Mouse (Mus musculus) urinary bladder, postnatal 4 days (tissue): ENCODE data around the gene Chst10.

Experiments
- DNase-seq, 2 experiments: peaks; one replicate each; pipeline ENCODE4 v3.0.0; 2021 to 2022; ENCODE audit warnings: low spot score in 2 of 2

Gene Chst10

DNA sequence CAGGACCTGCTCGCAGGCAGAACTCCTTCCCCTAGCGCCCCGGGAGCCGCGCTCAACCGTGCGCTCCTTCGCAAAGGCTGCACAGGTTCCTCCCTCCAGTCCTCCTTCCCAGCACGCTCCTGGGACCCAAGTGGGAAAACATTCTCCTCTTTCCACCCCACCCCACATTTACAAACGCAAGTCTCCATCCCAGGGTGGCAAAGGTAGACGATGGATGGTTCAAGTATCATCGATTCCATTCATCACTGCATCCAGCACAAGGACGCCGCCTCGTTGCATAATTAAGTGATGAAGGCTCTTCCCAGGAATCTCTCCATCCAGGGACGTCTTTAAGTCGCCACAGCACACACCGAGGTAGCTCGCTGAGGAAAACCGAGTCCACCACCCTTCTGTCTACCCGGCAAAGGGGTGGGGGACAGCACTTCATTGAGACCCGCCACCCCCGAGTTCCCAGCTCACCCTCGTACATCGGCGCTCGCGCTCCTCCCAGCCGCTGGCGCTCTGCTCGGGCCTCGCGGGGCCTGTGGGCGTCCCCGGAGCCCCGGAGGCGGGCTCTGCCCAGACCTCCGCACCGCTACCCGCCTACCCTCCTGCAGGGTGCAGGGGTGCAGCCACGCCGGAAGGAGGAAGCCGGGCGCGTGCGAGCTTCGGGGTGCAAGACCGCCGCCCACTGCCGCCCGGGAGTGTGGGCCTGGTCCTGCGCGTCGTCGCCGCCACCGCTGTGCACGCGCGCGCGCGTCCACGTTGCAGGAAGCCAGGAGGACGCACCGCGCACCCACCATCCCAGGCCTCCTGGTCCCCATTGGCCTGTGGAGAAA, at the start of gene Chst10:
Gene Chst10, minus strand, starts transcription at position 731 of the 818 bp plus-strand sequence.
- peak; percentile 60 to 71 for DNase-seq

DNA sequence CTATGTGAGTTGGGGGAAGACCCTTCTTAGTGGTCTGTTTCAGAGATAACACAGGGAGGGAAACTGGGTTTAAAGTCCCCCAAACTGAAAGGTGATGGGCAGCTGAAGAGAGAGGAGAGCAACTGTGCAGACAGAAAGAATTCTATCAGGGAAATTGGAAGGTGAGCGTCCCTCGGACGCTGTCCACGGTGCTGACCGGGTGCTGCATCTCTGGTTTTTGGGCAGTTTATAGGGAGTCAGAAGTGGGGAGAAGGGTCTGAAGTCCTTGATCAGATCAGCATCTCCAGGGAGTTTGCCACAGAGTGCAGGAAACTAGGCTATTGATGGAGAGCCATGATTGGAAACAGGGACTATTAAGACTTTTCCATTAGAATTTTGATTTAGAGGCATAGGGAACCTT, 41.6 kb upstream of the Chst10 start:
- no peak for DNase-seq

DNA sequence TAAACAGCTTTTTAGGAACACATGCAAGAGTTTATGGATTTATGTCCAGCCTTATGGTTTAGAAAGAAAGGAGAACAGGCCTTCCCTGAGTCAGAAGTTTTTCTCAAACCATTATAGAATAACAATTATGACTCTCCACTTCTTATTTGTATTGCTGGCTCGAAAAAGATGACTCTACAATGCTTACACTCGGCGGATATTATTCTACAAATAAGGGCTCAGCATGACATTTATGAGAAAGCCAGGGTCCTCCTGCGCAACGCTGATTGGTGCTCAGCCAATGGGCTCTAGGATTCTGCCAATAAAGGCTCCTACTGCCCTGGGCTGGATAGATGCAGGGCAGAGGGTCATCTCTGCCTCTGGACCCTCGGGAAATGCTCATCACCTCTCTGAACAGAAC, 40.9 kb upstream of the Chst10 start, which contains the start of gene Nms:
Gene Nms, plus strand, starts transcription at position 301 of the 400 bp plus-strand sequence.
- DNase-seq, result no peak

DNA sequence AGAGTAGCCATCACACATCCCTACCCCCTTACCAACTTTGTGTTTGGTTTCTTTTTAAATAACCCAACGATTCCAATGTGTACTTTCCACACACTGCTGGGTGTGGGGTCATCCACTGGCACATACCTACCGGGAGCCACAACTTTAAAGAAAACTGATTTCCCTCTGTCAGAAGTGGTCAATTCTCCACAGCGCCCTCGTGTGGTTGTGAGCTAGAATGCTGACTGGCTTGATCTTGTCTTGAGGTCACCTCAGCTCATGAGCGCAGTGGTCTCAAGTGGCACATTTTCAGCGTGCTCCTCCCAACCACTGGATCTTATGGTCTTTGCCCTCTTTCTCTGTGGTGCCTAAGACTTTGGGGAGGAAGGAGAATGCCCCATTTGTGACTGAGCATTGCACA, 38.8 kb upstream of the Chst10 start:
- no peak for DNase-seq

DNA sequence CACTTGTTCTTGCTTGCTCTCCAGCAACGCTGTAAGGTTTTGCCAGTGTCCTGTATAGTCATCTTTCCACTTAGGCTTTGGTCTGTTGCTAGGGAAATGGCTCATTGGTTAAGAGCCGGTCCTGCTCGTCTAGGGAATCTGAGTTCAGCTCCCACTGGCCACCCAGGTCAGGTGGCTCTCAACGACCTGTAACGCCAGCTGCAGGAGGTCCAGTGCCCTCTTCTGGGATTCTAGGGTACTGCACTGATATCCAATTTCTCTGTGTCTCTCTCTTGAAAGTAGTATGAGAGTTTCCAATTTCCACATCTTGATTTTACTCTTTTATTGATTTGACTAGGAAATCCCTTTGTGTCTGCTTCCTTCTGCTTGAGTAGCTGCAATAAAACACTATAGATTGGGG, 36.7 kb upstream of the Chst10 start:
- DNase-seq, result no peak

DNA sequence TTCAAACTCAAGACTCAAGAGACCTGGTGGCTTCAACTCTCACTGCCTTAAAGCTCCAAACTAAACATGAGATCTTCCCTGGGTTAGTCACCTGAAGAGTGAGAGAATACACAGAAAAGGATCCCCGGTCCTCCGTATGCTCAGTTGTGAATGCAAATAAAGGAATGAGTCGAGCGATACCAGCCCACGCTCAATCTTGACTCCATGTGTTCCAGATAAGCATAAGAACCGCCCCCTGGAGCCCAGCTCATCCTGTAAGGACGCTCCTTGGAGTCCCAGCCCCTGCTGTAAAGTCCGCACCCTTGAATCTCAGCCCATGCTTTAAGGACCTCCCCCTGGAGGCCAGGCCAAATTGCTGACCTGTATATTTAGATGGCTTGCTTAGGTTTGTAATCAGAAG, 32.8 kb upstream of the Chst10 start:
- no peak for DNase-seq

DNA sequence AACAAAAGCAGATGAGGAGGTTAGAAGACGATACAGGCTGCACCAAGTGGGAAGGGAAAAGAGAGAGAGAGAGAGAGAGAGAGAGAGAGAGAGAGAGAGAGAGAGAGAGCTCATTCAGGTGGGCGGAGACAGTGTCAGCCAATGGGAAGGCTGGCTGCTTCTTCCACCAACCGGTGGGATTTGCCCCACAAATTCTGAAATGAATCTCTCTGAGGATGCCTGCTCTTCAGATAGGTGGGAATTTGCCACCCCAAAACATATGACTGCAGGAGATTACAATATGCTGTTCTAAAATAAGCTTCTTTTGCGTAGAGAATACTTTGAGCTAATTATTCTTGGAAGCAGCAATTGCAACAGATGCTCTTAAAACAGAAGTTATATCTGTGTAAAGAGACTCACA, 31.5 kb upstream of the Chst10 start:
- DNase-seq, result no peak

DNA sequence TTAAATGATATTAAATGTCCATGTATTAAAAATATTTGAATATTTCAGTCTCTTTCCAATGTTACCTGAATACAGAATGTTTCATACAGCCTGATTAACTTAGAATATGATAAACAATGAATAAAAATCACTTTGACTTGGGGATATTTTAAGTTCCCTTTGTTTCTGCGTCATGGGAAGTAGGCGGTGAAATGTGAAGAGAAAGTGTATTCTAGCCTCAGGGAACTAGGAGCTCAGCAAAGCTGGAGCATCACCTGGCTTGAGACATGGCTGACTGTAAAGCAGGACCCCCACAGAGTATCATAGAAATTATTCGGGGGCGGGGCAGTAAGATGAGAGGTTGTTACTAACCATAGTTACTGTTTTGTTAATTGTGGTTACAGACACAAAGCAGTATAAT, 31.0 kb upstream of the Chst10 start:
- no peak for DNase-seq

DNA sequence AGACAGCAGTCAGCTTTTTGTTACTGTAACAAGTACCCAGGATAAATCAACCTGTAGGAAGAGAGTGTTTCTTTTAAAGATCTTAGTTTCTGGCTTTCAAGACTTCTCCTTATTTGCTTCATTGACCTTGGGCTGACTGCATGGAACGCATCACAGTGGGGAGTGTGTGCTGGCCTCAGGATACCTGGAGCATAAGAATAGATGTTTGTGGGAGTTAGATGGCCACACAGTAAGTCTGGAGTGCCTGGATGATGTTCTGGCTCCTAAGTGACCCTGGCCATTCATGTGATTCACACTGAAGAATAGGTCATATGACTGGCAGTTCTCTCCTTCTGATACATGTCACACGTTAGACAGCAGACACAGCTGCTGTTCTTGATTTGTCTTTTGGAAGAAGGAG, 6.0 kb upstream of the Chst10 start:
- DNase-seq, result no peak

DNA sequence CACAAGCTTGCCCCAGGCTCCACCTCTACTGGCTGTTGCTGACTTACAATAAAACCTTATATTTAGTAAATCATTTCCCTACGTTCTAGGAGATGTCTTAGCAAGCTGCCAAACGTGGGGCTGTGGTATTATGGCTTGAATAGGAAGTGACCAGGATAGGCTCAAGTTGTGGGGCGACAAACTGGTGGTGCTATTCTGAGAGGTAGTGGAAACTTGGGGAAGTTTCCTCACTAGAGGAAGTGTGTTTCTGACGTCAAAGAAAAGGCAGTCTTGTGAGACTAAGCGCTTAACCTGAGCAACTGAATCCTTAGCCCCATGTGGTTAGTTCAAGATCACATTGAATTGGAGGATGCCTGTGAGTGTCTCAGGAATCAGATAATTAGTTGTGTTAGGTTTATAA, 4.6 kb upstream of the Chst10 start:
- DNase-seq, result no peak

DNA sequence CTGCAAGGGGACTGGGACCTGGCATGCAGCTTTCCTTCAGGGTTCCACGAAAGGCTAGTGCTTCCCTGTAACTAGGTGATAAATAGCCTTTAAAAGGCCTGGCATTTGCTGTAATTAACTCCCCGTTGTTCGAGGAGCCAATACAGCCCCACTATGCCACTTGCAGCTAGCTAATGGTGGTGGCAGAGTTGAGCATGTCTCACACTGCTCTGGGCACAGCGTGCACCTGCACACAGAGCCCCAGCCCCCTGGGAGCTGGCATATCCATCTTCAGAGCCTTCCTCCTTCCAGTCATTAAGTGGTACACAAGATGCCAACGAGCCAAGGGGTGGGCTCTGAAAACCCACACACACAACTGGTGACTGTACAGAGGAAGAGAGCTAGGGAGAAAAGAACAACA, 4.9 kb downstream of the Chst10 start:
- DNase-seq, result no peak

DNA sequence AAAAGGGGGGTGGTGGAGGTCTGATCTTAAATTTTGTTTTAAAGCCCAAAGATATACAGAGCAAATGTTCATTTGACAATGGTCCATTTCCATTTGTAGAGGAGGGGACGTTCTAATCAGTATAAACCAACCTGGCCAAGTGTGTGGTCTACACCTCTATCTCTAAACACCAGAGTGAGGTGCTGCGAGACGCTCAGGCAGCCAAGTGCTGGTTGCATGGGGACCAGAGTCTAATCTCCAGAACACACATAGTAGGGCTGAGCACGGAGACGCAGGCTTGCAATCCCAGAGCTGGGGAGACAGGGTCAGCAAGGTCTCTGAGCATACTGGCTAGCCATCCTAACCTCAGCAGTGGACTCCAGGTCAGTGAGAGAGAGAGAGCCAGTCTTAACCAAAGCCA, 6.5 kb downstream of the Chst10 start:
- no peak for DNase-seq

DNA sequence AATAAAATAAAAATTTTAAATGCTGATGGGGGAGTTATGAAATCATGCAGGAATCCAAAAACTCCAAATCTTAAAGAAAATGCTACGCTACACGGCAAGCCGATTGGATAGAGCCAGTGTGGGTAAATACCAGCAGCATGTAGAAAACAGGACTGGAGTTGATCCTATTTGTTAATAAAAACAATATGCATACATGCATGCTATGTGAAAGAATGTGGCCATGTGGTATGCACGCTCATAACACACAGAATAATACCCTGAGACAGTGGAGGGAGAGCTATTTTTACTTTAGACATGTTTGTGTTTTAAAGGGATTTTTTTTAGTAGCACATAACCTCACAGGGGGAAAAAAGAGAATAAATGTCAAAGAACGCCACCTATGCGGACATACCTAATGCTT, 9.2 kb downstream of the Chst10 start:
- DNase-seq, result no peak

DNA sequence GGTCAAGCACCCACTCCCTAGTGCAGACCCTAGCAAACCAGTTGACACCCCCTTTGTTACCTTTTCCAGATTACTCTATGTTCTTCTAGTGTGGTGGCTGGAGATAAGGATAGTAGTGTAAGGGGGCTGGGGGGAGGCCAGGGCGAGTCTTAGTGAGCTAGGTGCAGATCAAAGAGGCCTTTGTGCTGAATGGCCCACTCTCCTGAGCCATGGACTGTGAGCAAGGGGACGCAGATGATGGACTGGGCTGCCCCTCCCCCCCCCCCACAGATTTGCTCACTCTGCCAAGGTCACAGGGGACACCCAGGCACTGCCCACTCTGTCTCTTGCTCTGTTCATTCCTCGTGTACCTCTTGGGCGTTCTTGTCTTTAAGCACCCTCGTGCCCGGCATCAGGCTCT, 10.9 kb downstream of the Chst10 start:
- DNase-seq, result no peak

DNA sequence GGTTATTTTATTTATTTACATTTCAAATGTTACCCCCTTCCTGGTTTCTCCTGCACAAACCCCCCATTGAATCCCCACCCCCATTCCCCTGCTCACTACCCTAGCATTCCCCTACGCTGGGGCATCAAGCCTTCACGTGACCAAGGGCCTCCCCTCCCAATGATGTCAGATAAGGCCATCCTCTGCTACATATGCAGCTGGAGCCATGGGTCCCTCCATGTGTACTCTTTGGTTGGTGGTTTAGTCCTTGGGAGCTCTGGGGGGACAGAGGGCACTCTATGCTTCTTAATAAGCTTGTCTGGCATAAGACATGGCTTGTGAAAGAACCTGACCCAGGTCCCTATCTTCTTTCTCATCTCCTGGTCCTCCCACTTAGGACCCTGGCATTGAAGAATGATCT, 11.4 kb downstream of the Chst10 start:
- DNase-seq, result no peak

DNA sequence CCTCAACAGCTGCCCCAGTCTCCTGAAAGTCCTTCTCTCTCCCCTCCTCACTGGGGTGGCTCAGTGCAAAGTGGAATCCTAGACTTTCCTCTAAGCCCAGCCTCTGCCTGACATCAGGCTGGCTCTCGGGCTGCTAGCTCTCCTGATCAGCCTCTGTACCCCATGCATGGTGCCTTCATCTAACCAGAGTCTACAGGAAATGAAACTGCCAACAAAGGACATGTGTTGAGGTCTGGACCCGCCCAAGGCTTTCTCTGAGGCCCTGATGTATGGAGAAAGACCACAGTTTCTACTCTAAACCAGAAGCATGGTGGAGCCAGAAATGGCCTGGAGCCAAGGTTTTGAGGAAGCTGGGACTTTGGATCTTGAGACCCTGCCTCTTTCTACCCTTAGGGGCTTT, 12.0 kb downstream of the Chst10 start:
- no peak for DNase-seq

DNA sequence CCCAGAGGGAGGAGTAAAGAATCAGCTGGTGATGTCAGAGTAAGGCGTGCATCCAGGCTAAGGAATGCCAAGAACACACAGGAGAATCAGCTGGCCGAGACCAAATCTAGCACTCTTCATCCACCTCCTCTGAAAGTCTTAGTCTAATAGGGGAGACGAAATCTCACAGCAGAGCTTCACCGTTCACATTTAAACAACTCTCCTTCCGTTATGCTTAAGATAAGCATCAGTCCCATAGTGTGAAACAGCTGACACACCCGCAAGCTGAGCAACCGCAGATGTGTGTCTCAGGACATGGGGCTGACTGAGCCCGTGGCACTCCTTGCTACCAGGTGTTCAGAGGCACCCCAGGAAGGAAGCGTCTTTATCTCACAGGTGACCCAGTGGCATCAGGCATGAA, 14.2 kb downstream of the Chst10 start:
- no peak for DNase-seq

DNA sequence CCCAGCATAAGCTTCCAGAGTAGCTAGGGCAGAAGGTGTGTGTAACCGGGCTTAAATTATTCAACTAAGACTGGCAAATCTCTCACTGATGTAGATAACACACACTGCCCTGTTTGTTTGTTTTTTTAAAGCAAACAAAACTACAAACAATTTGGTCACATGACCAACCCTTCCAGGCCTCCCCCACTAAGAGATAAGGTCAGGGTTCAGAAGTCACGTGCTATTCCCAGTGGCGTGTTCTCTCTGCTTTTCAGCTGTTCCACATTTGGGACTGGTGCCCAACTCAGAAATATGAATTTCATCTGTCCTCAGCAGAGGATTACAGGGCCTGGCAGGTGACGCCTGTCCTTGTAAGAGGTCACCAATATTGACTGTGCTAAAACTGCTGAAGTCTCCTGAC, 15.2 kb downstream of the Chst10 start:
- no peak for DNase-seq

DNA sequence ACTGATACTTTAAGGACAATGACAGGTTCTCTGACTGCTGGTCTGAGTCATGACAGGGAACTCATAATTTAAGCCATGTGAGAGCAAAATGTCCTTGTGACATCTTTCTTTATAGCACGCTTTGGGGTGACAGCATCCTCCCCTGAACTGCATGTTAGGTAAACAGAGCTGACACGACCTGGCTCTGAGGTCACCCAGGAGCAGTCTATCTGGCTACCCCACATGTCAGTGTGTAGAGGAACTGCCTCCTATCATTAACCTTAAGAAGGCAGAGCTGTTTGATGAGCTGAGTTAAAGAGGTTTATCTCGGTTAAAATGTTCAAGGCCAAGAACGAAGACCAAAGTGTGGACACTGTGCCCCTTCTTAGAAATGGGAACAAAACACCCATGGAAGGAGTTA, 16.6 kb downstream of the Chst10 start:
- DNase-seq, result no peak

DNA sequence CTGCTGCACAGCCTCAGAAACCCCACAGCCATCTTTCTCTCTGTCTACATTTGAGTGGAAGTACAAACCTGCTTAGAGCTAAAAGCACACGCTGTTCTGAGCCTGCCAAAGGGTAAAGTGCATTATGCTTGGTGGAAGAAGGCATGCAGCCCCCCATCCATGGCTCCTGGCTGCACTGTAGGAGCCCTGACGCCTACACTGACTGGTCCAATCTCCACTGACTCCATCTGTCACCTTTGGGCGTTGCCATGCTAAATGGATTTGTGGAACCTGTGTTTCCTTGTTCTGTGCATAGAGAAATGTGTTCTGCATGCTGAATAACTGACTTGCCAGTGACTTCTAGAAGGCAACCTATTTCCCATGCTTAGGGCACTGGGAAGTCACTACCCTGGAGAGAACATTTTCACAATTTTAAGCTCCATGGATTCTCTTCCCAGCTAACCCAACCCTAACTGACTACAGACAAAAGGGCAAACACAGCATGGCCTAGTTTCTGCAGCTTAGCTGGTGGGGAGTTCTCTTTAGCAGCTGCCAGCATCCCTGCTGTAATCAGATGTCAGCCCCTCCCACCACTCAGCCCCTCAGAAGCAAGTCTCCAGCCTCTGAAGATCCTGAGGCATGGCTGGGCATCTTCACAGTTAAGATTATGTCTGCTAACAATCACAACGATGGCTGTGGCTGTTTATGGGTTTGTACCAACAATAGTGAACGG, 21.1 kb downstream of the Chst10 start:
- DNase-seq, result no peak

DNA sequence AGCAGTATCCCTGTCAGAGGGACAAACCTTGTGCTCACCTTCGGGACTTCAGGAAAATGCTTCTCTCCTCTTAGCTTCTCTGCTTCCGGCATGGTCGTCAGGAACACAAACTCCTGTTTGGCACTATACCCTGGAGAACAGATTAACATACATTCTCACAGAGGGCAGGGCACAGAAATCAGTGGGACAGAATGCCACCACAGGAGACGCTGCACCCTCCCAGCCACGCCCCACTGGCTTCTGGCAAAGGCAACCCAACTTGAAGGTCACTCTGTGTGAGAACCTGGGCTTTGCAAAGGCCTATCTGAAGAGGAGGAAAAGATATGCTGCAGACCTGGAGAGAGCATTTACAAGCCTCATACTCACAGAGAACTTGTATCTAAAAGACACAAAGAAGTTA, 24.1 kb downstream of the Chst10 start:
- DNase-seq, result no peak

DNA sequence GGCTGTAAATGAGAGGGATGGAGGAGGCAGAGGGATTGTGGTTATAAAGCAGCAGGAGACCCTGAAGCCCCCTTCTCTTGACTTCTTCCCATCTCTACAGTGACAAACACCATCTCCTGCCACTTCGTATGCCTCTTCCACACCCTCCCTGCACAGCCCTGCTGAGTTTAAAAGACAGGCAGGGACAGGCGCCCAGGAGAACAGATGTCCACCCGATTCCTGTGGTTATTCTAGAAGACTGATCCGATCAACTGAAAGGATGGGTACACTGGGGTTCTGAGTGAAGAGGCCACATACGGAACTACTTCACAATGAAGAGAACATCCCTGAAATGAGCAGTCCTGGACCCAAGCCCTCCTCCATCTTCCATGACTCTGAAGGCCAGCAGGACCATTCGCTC, 26.1 kb downstream of the Chst10 start:
- no peak for DNase-seq

DNA sequence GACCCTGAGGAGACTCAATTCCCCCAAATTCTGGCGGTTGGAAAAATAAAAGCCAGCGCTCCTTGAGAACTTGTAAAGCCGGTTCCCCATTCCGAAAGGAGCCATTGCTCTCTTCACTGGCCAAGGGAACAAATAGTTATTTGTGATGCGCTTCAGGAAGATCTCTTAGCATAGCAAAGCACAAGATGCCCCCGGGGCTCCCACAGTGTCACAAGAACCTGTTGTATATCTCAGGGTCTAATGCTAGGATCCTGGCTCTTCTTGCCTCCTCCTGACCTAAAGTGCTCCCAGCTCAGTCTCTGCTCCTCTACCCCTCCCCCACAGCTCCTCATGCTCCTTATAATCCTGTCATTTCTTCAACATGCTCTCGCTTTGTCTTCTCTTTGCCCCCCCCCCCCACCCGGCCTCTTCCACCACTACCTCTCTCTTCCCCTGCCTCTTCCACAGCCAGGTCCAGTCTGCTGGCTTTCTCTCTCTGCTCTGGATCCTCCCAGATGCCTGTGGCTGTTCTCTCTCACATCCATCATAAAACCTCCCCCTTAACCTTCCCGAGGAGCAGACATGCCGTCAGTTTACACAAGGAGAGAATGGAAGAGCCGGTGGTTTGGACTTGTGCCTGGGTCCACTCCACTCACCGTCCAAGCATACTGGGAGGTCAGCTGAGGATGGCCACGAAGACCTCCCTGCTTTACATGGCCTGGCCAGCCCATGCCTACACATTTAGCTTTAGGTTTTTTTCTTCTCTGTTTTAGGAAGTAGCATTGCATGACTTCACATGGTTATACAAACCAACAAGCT, 28.4 kb downstream of the Chst10 start:
- no peak for DNase-seq
